Mouse (Mus musculus): ENCODE measurements at regions not wholly inside any gene's neighbourhood (a gene's known extent, or its start where the extent isn't known, plus 50 kb on each side); places are given as distances from the start of the nearest gene placed in this dataset.

- DNase-seq, result no peak
Measured at GRCm38 (mm10) chr19:36178828-36179251, 58.9 kb upstream of the Ankrd1 start.

GRCm38 (mm10) chr19:36180329-36180728 lies 60.4 kb upstream of the Ankrd1 start:
- peak; percentile 16 for DNase-seq

- no peak for DNase-seq
Measured at GRCm38 (mm10) chr19:36181535-36181934, 61.6 kb upstream of the Ankrd1 start.

DNA sequence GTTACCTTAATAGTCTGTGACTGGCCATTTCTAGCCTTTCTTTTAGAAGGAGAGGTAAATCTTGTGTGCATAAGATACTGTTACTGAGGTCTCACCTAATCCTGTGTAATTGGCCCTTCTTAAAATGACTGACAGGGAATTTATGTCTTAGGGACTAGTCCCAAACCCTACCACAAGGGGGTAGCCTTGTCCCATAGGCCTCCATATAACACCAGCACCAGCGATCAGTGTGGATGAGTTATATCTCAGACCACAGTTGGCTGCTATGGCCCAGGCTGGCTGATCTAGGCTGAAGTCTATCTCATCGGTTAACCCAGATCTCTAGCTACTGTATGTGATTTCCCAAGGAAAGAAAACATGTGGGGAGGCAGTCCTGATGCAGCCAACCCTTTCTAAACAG lies 63.2 kb upstream of the Ankrd1 start:
- peak; percentile 33 for DNase-seq

DNA sequence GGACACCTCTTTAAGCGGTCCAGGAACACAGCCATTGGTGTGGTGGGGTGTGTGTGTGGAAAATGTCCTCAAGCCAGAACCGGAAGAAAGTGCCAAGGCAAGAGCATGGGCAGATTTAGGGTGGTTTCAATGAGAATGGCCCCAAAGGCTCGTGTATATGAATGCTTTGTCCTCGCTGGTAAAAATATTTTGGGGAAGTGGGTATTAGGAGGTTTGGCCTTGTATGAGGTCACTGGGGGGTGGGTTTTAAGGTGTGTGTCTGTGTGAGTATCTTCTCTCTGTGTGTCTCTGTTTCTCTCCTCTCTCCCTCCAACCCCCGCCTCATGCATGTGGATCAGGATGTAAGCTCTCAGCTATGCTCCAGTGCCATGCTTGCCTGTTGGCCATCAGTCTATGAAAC lies 69.8 kb upstream of the Ankrd1 start:
- no peak for DNase-seq

- DNase-seq, result no peak
Measured at GRCm38 (mm10) chr19:36191641-36192040, 71.7 kb upstream of the Ankrd1 start.

DNA sequence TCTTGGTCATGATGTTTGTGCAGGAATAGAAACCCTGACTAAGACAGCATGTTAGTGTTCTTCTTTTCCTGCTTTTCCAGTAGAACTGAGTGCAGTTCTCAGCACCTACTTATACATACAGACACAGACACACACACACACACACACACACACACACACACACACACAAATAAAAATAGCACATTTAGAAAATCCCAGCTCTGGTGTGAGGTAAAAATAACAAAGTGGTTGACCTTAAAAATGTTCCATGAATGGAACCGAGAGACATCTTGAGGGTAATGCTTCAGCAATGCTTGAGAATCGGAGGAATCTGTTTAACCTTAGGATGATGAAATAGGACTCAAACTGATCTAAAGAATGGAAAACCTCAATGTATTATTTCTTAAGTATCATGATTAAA lies 84.4 kb upstream of the Ankrd1 start:
- no peak for DNase-seq

DNA sequence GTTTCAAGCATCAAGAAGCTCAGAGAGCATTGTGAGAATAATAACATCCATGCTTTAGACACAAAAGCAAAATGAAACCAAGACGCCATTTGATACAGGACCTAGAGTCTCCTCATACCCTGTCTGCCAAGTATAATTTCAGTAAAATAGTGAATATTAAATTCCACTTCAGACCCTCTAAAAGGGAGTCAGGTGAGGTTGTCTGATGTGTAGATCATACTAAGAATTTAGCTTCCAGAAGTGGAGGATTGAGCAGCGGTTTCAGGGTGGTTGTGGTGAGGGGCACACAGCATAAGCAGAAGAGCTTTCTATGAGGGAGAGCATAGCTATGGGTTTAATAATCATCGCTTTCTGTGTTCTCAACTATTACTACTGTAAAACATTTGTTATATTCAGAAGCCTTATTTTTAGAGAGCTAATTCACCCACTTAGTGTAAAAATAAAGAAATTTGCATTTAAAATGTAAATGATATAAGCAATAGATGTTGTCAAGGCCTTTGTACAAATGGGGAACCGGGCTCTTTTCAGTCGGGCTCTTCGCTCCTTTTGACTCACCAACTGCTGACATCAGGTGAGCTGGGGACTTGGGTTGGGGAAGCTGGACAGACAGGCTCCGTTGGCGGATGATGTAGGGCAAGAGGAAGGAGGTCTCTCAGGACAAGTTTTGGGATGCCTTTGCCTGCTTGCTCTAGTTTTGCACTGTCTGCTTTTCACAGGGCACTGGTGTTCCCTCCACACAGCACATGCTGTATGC lies 85.2 kb upstream of the Ankrd1 start:
- no peak for DNase-seq

DNA sequence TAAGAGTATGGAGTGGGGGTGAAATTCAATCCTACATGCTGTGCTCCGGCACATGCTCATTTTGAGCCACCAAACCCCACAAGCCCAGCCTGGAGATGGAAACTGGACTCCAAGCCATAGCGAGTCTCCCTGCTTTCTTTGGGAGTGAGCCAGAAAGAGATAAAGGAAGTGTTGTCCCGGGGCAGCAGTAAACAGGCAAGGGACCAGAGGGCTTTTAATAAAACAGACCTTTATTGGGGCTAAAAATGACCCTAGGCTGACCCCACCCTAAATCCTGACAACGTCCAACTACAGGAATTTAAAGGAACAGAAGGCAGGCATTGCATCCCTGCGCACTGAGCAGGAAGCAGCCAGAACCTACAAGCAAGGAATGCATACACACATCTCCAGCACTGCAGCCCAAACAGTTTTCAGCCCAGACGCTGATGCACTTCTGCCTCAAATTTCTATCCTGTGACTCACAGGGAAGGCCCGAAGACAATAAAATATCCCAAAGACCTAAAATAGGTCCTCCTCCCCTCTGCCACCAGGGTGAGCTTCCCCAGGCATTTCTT lies 87.9 kb upstream of the Ankrd1 start:
- no peak for DNase-seq

DNA sequence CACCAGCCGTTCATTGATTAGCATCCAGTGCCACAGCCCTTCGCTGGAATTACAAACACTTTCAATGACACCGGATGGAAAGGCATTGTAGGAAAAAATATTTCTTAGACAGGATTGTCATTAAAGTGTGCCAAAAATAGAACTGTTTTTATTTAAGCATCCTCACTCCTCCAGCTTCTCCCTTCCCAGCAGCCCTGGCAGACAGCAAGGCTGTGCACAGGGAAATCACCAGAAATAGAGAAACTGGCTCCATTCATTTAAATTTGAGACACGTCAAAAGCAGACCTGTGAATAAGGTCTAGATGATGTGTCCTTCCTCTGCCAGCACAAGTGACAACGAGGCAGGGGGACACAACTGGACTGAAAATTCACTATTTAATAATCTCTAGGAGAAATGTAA lies 88.5 kb upstream of the Ankrd1 start:
- no peak for DNase-seq

- DNase-seq, result no peak
Measured at GRCm38 (mm10) chr19:36213461-36213860, 93.6 kb upstream of the Ankrd1 start.

DNA sequence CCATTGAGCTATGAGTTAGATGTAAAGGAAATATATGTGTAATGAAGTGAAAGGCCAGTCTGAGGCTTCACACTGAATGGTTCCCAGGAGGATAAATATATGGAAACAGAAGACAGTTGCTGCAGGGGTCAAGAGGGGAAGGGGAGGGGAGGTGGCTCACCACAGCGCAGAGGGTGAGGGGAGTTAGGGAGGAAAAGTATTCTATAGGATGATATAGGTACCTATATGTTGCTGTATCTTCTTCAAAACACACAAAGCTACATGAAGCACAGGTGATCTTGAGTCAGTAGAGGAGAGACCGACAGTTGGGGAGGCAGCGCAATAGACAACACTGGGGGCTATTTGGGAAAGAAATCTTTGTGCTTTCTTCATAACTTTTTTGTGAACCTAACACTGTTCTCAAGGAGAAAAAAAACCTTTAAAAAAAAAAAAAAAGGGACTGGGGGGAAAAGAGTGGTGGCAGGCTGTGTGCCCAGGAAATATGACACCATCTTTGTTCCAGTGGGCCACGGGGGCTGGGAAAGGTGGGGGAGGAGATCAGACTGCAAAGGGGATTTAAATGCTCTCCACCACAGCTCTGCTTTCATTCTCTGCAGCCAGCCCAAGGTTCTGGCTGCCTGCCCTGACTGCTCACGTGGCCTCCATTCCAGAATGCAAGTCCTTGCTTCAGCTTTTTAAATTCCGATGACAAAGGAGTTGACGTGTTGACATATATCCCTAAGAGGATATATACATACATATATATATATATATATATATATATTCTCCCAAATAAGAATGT lies 94.5 kb upstream of the Ankrd1 start:
- no peak for DNase-seq

DNA sequence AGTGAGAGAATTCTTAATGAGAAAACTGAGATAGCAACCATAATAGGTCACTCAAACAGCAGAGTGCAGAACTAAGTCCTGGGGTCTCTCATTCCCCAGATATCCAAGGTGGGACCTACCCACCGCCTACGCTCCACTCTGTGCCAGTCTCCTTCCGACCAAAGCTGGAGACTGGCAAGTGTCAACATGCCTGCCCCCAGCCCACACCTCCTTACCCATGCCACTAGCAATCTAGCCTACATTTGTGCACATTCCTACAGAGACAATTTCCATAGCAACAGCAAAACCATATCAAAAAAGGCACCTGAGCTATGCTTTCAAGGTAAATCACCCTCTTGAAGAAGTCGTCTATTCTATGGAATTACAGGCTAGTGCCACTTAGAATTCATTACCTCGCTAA lies 97.3 kb upstream of the Ankrd1 start:
- no peak for DNase-seq

DNA sequence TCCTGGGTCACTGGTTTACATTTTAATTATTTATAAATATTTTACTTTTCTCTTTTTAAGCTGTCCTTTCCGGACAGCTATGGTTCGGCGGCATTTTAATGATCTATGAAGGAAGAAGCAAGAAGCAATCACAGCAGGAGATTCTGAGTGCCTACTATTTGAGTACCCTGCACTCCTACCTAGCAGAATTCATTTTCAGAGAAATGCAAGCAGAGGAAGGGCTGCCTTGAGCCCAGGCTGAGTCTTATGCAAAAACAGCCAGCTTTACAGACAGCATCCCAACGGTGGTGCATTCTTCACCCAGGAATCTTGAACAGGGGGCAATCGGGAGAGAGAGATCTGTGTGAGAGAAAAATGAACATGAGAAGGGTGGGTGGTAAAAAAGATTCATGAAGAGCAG lies 97.7 kb upstream of the Ankrd1 start:
- DNase-seq, result no peak

- DNase-seq, result peak; percentile 4
Measured at GRCm38 (mm10) chr19:36218921-36219320, 99.0 kb upstream of the Ankrd1 start.

DNA sequence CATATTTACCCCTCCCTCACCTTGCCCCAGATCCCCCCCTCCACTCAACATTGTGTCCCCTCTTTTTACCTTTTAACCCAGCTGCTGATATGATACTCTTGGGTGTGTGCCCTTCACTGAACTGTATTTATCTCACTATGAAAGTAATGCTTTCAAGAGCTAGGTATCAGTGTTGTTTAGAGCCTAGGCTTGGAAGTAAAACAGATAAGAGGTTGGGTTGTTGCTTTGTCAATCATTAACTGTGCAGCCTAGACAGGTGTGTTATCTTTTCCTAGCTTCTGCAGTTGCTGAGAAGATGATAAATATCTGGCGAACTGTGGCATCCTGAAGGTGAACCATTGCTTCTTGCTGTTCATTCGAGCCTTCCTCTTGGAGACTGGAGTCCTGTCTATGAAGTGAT lies 101.2 kb upstream of the Ankrd1 start:
- DNase-seq, result no peak

GRCm38 (mm10) chr19:36221596-36221995 lies 101.7 kb upstream of the Ankrd1 start:
- DNase-seq, result no peak

DNA sequence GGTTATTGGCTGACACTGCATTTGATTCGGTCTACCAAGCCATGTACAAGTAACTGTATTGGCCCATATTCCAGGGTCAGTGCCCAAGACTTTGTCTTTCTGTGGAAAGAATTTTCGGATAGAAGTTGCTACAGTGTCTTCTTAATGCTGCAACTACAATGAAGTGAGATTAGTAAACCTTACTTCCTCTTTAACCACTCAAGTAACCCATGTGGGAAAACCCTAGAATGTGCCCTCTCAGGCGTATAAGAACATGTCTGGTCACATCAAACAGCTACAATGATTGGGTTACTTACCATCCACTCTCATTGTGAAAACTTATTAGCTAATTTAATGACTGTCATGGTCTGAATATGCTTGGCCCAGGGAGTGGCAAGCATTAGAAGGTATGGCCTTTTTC lies 102.3 kb upstream of the Ankrd1 start:
- DNase-seq, result no peak

- DNase-seq, result no peak
Measured at GRCm38 (mm10) chr19:36224518-36224917, 104.6 kb upstream of the Ankrd1 start.

- DNase-seq, result no peak
Measured at GRCm38 (mm10) chr19:36225612-36226011, 105.7 kb upstream of the Ankrd1 start.

- DNase-seq, result no peak
Measured at GRCm38 (mm10) chr19:36227418-36228160, 107.7 kb upstream of the Ankrd1 start.

GRCm38 (mm10) chr19:36229315-36229714 lies 109.4 kb upstream of the Ankrd1 start:
- DNase-seq, result no peak

- DNase-seq, result no peak
Measured at GRCm38 (mm10) chr19:36229941-36230340, 110.0 kb upstream of the Ankrd1 start.
